13 mouse cellular contexts compared by ENCODE assay signal in the genomic region with DNA sequence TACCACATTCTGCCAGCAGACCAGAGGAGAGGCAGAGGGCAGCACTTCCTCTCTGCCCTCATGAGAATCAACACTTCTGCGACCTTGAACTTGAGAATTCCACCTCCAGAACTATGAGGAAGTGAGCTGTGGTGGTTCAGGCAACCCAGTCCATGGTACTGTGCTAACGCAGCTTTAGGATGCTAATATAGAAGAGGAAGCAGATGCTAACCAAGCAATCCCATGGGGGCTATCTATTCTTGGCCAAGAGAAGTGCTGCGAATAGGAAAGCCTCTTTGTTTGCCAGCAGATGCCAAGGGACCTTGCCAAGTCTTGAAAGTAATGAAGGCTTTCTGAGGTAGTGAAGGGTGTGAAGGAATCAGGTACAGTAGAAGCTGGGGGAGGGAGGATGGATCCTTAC.
DNase-seq lines count a peak whose midpoint lies in the region.
"Had no signal": no experiment of that assay in that cellular context is flagged by ENCODE, and none has a peak within 500 bp of the region (broad histone marks: within the 10 kb centered on the region; RNA-seq: fewer than 3 reads in every experiment).

No protein-coding gene starts in this region.

- intact Hi-C loops in left cerebral cortex, postnatal 4 days (cut with DNase I): no loop called here

- DNase-seq in cerebellum, postnatal 10 days: peak; percentile 44 to 55
- DNase-seq in cerebellum, postnatal 14 days: no peak
- DNase-seq in left cerebral cortex, postnatal 4 days: peak; percentile 32
- no peak for DNase-seq in left cerebral cortex, adult 11 months (ENCODE audit: low spot score)
- peak; percentile 10 to 11 for DNase-seq in spleen, postnatal 36 days (ENCODE audit: low spot score in 2 of 2)
- no peak for DNase-seq in spleen, adult 18-20 months
- DNase-seq in liver: no peak
- no peak for DNase-seq in gastrocnemius, adult 8-10 months (ENCODE audit: low spot score in 2 of 2)
- DNase-seq: adrenal gland, postnatal 14 days; cerebellum, adult 2 months; lung, postnatal 10 days; retina, postnatal 1 day; thymus, adult 18-20 months had no signal

Comparison
In these comparisons a context has a peak if more than half of its experiments do, and no peak if none do; other contexts are left out.
1. DNase-seq: peak in cerebellum, postnatal 10 days (2 of 2), left cerebral cortex, postnatal 4 days (single experiment) and spleen, postnatal 36 days (2 of 2); none in cerebellum, postnatal 14 days (0 of 2), left cerebral cortex, adult 11 months (single experiment), spleen, adult 18-20 months (0 of 2), liver (single experiment) and gastrocnemius, adult 8-10 months (0 of 2).